Mouse (Mus musculus) inflammation-experienced regulatory T-cells, adult 6 months (primary cell): ENCODE measurements at regions not wholly inside any gene's neighbourhood (a gene's known extent, or its start where the extent isn't known, plus 50 kb on each side); places are given as distances from the start of the nearest gene placed in this dataset.

ENCODE experiments used
- ATAC-seq: one replicate; pipeline ENCODE4 v1.8.0; 2017

- no peak for ATAC-seq
Observed at GRCm38 (mm10) chr13:110913177-110913576, 341.6 kb upstream of the Actbl2 start.

- no peak for ATAC-seq
Observed at GRCm38 (mm10) chr13:110913687-110914086, 341.1 kb upstream of the Actbl2 start.

- ATAC-seq = no peak
Observed at GRCm38 (mm10) chr13:110915161-110915560, 339.7 kb upstream of the Actbl2 start.

- ATAC-seq = no peak
Observed at GRCm38 (mm10) chr13:110923936-110924335, 330.9 kb upstream of the Actbl2 start.

GRCm38 (mm10) chr13:110924897-110925296, 329.9 kb upstream of the Actbl2 start:
- no peak for ATAC-seq

- ATAC-seq = no peak
Observed at GRCm38 (mm10) chr13:110928143-110928542, 326.7 kb upstream of the Actbl2 start.

- no peak for ATAC-seq
Observed at GRCm38 (mm10) chr13:110928894-110929293, 325.9 kb upstream of the Actbl2 start.

- ATAC-seq = no peak
Observed at GRCm38 (mm10) chr13:110929579-110929978, 325.2 kb upstream of the Actbl2 start.

- no peak for ATAC-seq
Observed at GRCm38 (mm10) chr13:110941587-110941986, 313.2 kb upstream of the Actbl2 start.

GRCm38 (mm10) chr13:110942986-110943644, 311.7 kb upstream of the Actbl2 start:
- no peak for ATAC-seq

GRCm38 (mm10) chr13:110944061-110944460, 310.8 kb upstream of the Actbl2 start:
- ATAC-seq = no peak

- ATAC-seq = no peak
Observed at GRCm38 (mm10) chr13:110944683-110945082, 310.1 kb upstream of the Actbl2 start.

- peak; percentile 84 for ATAC-seq
Observed at GRCm38 (mm10) chr13:110960212-110960611, 294.6 kb upstream of the Actbl2 start.

GRCm38 (mm10) chr13:110967109-110967508, 287.7 kb upstream of the Actbl2 start:
- ATAC-seq = no peak

- ATAC-seq = peak; percentile 95
Observed at GRCm38 (mm10) chr13:110967626-110968506, 286.9 kb upstream of the Actbl2 start.

- ATAC-seq = no peak
Observed at GRCm38 (mm10) chr13:110968507-110968905, 286.3 kb upstream of the Actbl2 start.

GRCm38 (mm10) chr13:110977379-110977778, 277.4 kb upstream of the Actbl2 start:
- no peak for ATAC-seq

- ATAC-seq = no peak
Observed at GRCm38 (mm10) chr13:110978022-110978421, 276.8 kb upstream of the Actbl2 start.

- ATAC-seq = no peak
Observed at GRCm38 (mm10) chr13:110990677-110991076, 264.1 kb upstream of the Actbl2 start.

- no peak for ATAC-seq
Observed at GRCm38 (mm10) chr13:110991121-110991520, 263.7 kb upstream of the Actbl2 start.

- no peak for ATAC-seq
Observed at GRCm38 (mm10) chr13:110994596-110994995, 260.2 kb upstream of the Actbl2 start.

- no peak for ATAC-seq
Observed at GRCm38 (mm10) chr13:111002670-111003069, 252.1 kb upstream of the Actbl2 start.

GRCm38 (mm10) chr13:111014142-111014541, 240.7 kb upstream of the Actbl2 start:
- ATAC-seq = no peak

- ATAC-seq = no peak
Observed at GRCm38 (mm10) chr13:111030111-111030510, 224.7 kb upstream of the Actbl2 start.
